Mouse (Mus musculus) retina, embryonic 14.5 days (tissue): ENCODE results near the gene Lce1l.
"Not testable (repeated sequence)": the region's sequence is repeated elsewhere in the genome, so short reads cannot be mapped to it uniquely, and the experiment has no call there.

Experiments
- DNase-seq: peaks from one replicate; pipeline ENCODE4 v3.0.0-alpha.2; 2015; ENCODE audit warnings: low spot score

Gene Lce1l

GRCm38 (mm10) chr3:92851186-92851585 lies at the start of gene Lce1l:
Lce1l (minus strand) TSS chr3:92851286.
- DNase-seq = no peak

- no peak for DNase-seq
These were observed 43.4 kb upstream of the Lce1l start for GRCm38 (mm10) chr3:92894489-92894888.

DNA sequence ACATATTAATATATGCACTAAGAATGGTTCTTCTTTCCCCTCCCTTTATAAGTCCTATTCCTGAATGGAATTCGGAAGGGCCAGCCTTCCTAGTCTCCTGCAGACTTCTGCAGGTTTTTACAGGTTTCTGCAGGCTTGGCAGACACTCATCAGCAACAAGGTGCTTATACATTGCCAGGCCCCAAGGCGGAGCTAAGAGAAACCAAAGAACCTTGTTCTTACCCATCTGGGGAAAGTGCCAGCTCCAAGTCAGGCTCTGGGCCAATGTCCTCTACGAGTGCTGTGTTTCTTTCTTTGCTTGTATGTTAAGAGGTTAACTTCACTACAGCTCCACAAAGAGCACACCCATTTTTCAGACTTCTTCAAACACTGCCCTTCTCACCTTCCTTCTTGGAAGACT lies 43.0 kb upstream of the Lce1l start:
- DNase-seq = no peak

DNA sequence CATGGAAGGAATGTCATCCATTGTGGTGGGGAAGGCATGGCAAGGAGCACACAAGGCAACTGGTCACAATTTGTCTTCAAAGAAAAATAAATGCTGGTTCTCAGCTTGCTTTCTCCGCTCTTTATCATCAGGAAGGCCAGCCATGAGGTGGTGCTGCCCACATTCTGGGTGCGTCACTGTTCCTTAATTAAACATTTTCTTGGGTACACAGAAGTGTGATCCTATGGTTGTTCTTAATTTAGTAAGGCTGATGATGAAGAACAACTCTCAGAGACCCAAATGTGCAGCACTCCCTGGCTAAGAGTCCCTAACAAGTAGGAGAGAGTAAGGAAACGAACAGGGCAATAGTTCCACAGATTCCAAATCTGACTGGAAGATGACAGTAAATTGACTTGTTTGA lies 23.1 kb upstream of the Lce1l start:
- no peak for DNase-seq

- no peak for DNase-seq
These were observed 19.0 kb upstream of the Lce1l start, which contains the start of gene 2310050C09Rik for GRCm38 (mm10) chr3:92870116-92870515. 2310050C09Rik (minus strand) TSS chr3:92870216.

- DNase-seq = no peak
These were observed 24.0 kb downstream of the Lce1l start, which contains the start of gene Kprp for GRCm38 (mm10) chr3:92827108-92827507. Kprp (minus strand) TSS chr3:92827247.

- no peak for DNase-seq
These were observed 25.3 kb downstream of the Lce1l start for GRCm38 (mm10) chr3:92825808-92826207.

DNA sequence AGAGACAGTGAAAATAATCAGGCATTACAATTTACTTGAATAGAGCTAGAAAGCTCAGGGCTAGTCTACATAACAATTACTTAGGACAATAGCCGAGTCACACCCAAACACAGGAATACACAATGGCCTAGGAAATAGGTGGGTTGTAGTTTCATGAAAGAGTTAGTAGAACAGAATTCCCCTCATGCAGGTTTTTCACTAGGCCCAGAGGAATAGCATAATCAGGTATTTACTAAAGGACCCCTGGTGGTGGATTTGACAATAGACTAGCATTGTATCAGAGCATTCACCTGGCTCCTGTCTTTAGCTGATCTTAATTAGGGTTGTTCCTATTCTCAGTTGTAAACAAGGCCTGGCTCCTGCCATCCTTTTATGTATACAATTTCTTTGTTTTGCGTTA lies 35.0 kb downstream of the Lce1l start:
- DNase-seq = not testable (repeated sequence)

- no peak for DNase-seq
These were observed 35.5 kb downstream of the Lce1l start for GRCm38 (mm10) chr3:92815581-92815980.

DNA sequence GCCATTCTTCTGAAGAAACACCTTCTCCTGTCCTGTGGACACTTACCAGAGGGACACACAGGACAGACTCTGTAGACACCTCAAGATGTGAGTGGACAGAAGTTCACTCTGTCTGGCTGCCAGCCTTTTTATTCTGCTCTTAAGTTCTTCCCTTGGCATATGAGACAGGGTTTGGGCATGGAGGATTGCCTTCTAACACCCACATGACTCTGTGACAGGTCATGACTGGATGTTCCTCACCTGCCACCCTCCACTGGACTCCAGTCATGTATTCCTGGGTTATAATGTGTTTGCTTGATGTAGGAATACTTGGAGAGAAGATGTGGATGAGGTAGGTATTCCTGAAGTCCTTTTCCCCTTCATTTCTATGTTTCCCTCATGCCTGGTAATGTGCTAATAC lies 43.3 kb downstream of the Lce1l start, which contains the start of gene Lce1k:
Gene Lce1k (minus strand): TSS at position 101 of the 400 bp plus-strand sequence.
- DNase-seq = no peak
